In genomic region chr7:117462196-117462935, GRCm38 (mm10) we compare ENCODE assay signal across 8 mouse cellular contexts.
DNase-seq lines count a peak whose midpoint lies in the region; ATAC-seq and TF ChIP-seq lines count a peak whose summit lies in the region.

No protein-coding gene starts in this region.

- H3K27ac ChIP-seq in heart, embryonic 12.5 days (ENCODE audit: poor library complexity, severe bottlenecking): no peak overlapping the region

- peak; percentile 31 for DNase-seq in adrenal gland, postnatal 10 days
- no peak for DNase-seq in adrenal gland, adult 18-20 months (ENCODE audit: low spot score in 2 of 2)
- DNase-seq in brain, embryonic 14.5 days (ENCODE audit: low read depth): peak; percentile 87
- DNase-seq in kidney, postnatal 10 days: peak; percentile 67
- DNase-seq in lung, postnatal 10 days: peak; percentile 47
- DNase-seq in telencephalon, adult 2 months (ENCODE audit: low read depth, low spot score): peak; percentile 57
- no peak for DNase-seq in spleen, adult 18-20 months

- no peak overlapping the region for H3K4me3 ChIP-seq in heart, embryonic 12.5 days

- TF ChIP-seq POLR2A in brain, embryonic 14.5 days (IDR thresholded peaks at IDR 0.05; ENCODE audit: borderline replicate concordance, extremely low read depth, insufficient read depth, insufficient read length, poor library complexity, severe bottlenecking): no peak

- H3K27me3 ChIP-seq in heart, embryonic 12.5 days (replicated peaks): no peaks in the 10 kb centered on the region

- 48% methylated on average over 7 of the region's 7 CpGs for WGBS in heart, embryonic 12.5 days

- TF ChIP-seq CTCF in brain, embryonic 14.5 days (IDR thresholded peaks at IDR 0.05; ENCODE audit: borderline replicate concordance, extremely low read depth, insufficient read depth, insufficient read length): no peak

- H3K36me3 ChIP-seq in heart, embryonic 12.5 days: no peaks in the 10 kb centered on the region

- H3K9me3 ChIP-seq in heart, embryonic 12.5 days (replicated peaks): no peaks in the 10 kb centered on the region

- H3K4me2 ChIP-seq in heart, embryonic 12.5 days: no peak overlapping the region

- no peak overlapping the region for H3K9ac ChIP-seq in heart, embryonic 12.5 days

- peaks cover 10% of the 10 kb centered on the region for H3K4me1 ChIP-seq in heart, embryonic 12.5 days (replicated peaks)

- ATAC-seq in heart, embryonic 12.5 days (ENCODE audit: insufficient number of reproducible peaks, low FRiP score): peak; percentile 33; the same call in 1 of the 2 replicates

Comparison
In these comparisons a context has a peak if more than half of its experiments do, and no peak if none do; other contexts are left out.
1. DNase-seq: peak in adrenal gland, postnatal 10 days (single experiment), brain, embryonic 14.5 days (single experiment), kidney, postnatal 10 days (single experiment), lung, postnatal 10 days (single experiment) and telencephalon, adult 2 months (single experiment); none in adrenal gland, adult 18-20 months (0 of 2) and spleen, adult 18-20 months (0 of 2).